Mouse (Mus musculus): ENCODE measurements around the gene Mast4. TPM values are rescaled to one million over a fixed set of nuclear protein-coding genes. Genes with fewer than 3 reads are reported as not detected.

Mast4 gene
- polyA plus RNA-seq, 1 experiment from 2014 or later: 15.2 TPM

GRCm38 (mm10) chr13:102806652-102807051, 527.6 kb downstream of the Mast4 start:
- Histone ChIP-seq H3K4me1 (peaks cover 9% of the 10 kb centered on the region), H3K27me3 (no peaks in the 10 kb centered on the region), H3K4me3 (no peak overlapping the region), H3K36me3 (ENCODE audit: poor library complexity, severe bottlenecking) (no peaks in the 10 kb centered on the region), H3K9me3 (replicated peaks) (no peaks in the 10 kb centered on the region), H3K9ac (no peak overlapping the region), H3K4me2 (no peak overlapping the region), H3K27ac (no peak overlapping the region)
- 89% methylated on average over 3 of the region's 3 CpGs for WGBS
- no peak for ATAC-seq

- Histone ChIP-seq H3K27me3 (no peaks in the 10 kb centered on the region), H3K9me3 (replicated peaks) (no peaks in the 10 kb centered on the region), H3K4me1 (no peaks in the 10 kb centered on the region), H3K4me3 (no peak overlapping the region), H3K27ac (no peak overlapping the region), H3K9ac (no peak overlapping the region), H3K36me3 (ENCODE audit: poor library complexity, severe bottlenecking) (no peaks in the 10 kb centered on the region), H3K4me2 (no peak overlapping the region)
- ATAC-seq: no peak
- WGBS: 79% methylated on average over 6 of the region's 6 CpGs
Observed at GRCm38 (mm10) chr13:102805190-102805589, 529.1 kb downstream of the Mast4 start.

- H3K4me1 ChIP-seq: no peaks in the 10 kb centered on the region
- no peak overlapping the region for H3K4me2 ChIP-seq
- H3K9me3 ChIP-seq (replicated peaks): no peaks in the 10 kb centered on the region
- no peaks in the 10 kb centered on the region for H3K27me3 ChIP-seq
- no peak overlapping the region for H3K27ac ChIP-seq
- H3K9ac ChIP-seq: no peak overlapping the region
- no peak overlapping the region for H3K4me3 ChIP-seq
- 86% methylated on average over 9 of the region's 9 CpGs for WGBS
- ATAC-seq: no peak
- H3K36me3 ChIP-seq (ENCODE audit: poor library complexity, severe bottlenecking): no peaks in the 10 kb centered on the region
Observed at GRCm38 (mm10) chr13:102803206-102803605, 531.1 kb downstream of the Mast4 start.

GRCm38 (mm10) chr13:102792157-102792556, 542.1 kb downstream of the Mast4 start:
- Histone ChIP-seq H3K4me1 (no peaks in the 10 kb centered on the region), H3K4me3 (no peak overlapping the region), H3K9me3 (replicated peaks) (no peaks in the 10 kb centered on the region), H3K4me2 (no peak overlapping the region), H3K27ac (no peak overlapping the region), H3K27me3 (no peaks in the 10 kb centered on the region), H3K9ac (no peak overlapping the region), H3K36me3 (ENCODE audit: poor library complexity, severe bottlenecking) (peaks cover 5% of the 10 kb centered on the region; the same call in 1 of the 2 replicates)
- 94% methylated on average over 3 of the region's 3 CpGs for WGBS
- no peak for ATAC-seq

GRCm38 (mm10) chr13:102790601-102791155, 543.6 kb downstream of the Mast4 start:
- no peak overlapping the region for H3K27ac ChIP-seq
- H3K4me3 ChIP-seq: no peak overlapping the region
- WGBS: 64% methylated on average over 6 of the region's 6 CpGs
- no peaks in the 10 kb centered on the region for H3K9me3 ChIP-seq (replicated peaks)
- no peaks in the 10 kb centered on the region for H3K27me3 ChIP-seq
- H3K4me2 ChIP-seq: no peak overlapping the region
- H3K9ac ChIP-seq: no peak overlapping the region
- no peak for ATAC-seq
- H3K36me3 ChIP-seq (ENCODE audit: poor library complexity, severe bottlenecking): peaks cover 7% of the 10 kb centered on the region; the same call in 1 of the 2 replicates
- no peaks in the 10 kb centered on the region for H3K4me1 ChIP-seq

GRCm38 (mm10) chr13:102786666-102787230, 547.5 kb downstream of the Mast4 start:
- Histone ChIP-seq H3K4me2 (no peak overlapping the region), H3K9ac (no peak overlapping the region), H3K36me3 (ENCODE audit: poor library complexity, severe bottlenecking) (peaks cover 7% of the 10 kb centered on the region; the same call in 1 of the 2 replicates), H3K9me3 (replicated peaks) (no peaks in the 10 kb centered on the region), H3K4me3 (no peak overlapping the region), H3K27me3 (no peaks in the 10 kb centered on the region), H3K4me1 (no peaks in the 10 kb centered on the region), H3K27ac (no peak overlapping the region)
- ATAC-seq: no peak
- whole genome bisulfite sequencing: 94% methylated on average over 10 of the region's 10 CpGs

GRCm38 (mm10) chr13:102783531-102784310, 550.6 kb downstream of the Mast4 start:
- ATAC-seq: peak; percentile 43; the same call in 1 of the 2 replicates
- Histone ChIP-seq H3K4me1 (no peaks in the 10 kb centered on the region), H3K4me2 (no peak overlapping the region), H3K36me3 (ENCODE audit: poor library complexity, severe bottlenecking) (peaks cover 7% of the 10 kb centered on the region; the same call in 1 of the 2 replicates), H3K27me3 (no peaks in the 10 kb centered on the region), H3K4me3 (no peak overlapping the region), H3K9ac (no peak overlapping the region), H3K27ac (no peak overlapping the region), H3K9me3 (replicated peaks) (no peaks in the 10 kb centered on the region)
- 49% methylated on average over 7 of the region's 7 CpGs for WGBS

- H3K27ac ChIP-seq: no peak overlapping the region
- 80% methylated on average over 3 of the region's 3 CpGs for WGBS
- peak; percentile 38; the same call in 1 of the 2 replicates for ATAC-seq
Observed at GRCm38 (mm10) chr13:102779275-102779674, 555.0 kb downstream of the Mast4 start.

GRCm38 (mm10) chr13:102778859-102779258, 555.4 kb downstream of the Mast4 start:
- Histone ChIP-seq H3K4me1 (0 out of 2 replicates have a peak, but pooled peaks cover 4% of the 10 kb centered on the region), H3K9ac (no peak overlapping the region), H3K27me3 (no peaks in the 10 kb centered on the region), H3K36me3 (ENCODE audit: poor library complexity, severe bottlenecking) (no peaks in the 10 kb centered on the region), H3K27ac (no peak overlapping the region), H3K4me2 (no peak overlapping the region), H3K9me3 (replicated peaks) (no peaks in the 10 kb centered on the region), H3K4me3 (no peak overlapping the region)
- 95% methylated on average over 3 of the region's 3 CpGs for WGBS
- no peak for ATAC-seq

More at GRCm38 (mm10) chr13:102779275-102779674, 555.0 kb downstream of the Mast4 start:
- Histone ChIP-seq H3K4me2 (no peak overlapping the region), H3K27me3 (no peaks in the 10 kb centered on the region), H3K9ac (no peak overlapping the region), H3K4me3 (no peak overlapping the region), H3K9me3 (replicated peaks) (no peaks in the 10 kb centered on the region), H3K4me1 (0 out of 2 replicates have a peak, but pooled peaks cover 4% of the 10 kb centered on the region), H3K36me3 (ENCODE audit: poor library complexity, severe bottlenecking) (no peaks in the 10 kb centered on the region)

GRCm38 (mm10) chr13:102775506-102775905, 558.8 kb downstream of the Mast4 start:
- Histone ChIP-seq H3K27me3 (no peaks in the 10 kb centered on the region), H3K9me3 (replicated peaks) (no peaks in the 10 kb centered on the region), H3K27ac (no peak overlapping the region), H3K36me3 (ENCODE audit: poor library complexity, severe bottlenecking) (no peaks in the 10 kb centered on the region; the same call in 1 of the 2 replicates), H3K4me3 (no peak overlapping the region), H3K4me1 (0 out of 2 replicates have a peak, but pooled peaks cover 4% of the 10 kb centered on the region), H3K9ac (no peak overlapping the region), H3K4me2 (no peak overlapping the region)
- WGBS: 81% methylated on average over 6 of the region's 6 CpGs
- ATAC-seq: no peak

GRCm38 (mm10) chr13:102774786-102775201, 559.5 kb downstream of the Mast4 start:
- Histone ChIP-seq H3K4me3 (no peak overlapping the region), H3K4me1 (0 out of 2 replicates have a peak, but pooled peaks cover 4% of the 10 kb centered on the region), H3K4me2 (no peak overlapping the region), H3K9me3 (replicated peaks) (no peaks in the 10 kb centered on the region), H3K9ac (no peak overlapping the region), H3K27me3 (no peaks in the 10 kb centered on the region), H3K27ac (peak overlapping the region; percentile 25; the same call in 1 of the 2 replicates), H3K36me3 (ENCODE audit: poor library complexity, severe bottlenecking) (no peaks in the 10 kb centered on the region; the same call in 1 of the 2 replicates)
- ATAC-seq: peak; percentile 70; the same call in 1 of the 2 replicates
- WGBS: 65% methylated on average over 7 of the region's 7 CpGs

GRCm38 (mm10) chr13:102773169-102773568, 561.1 kb downstream of the Mast4 start:
- no peak overlapping the region for H3K9ac ChIP-seq
- peaks cover 12% of the 10 kb centered on the region; the same call in 1 of the 2 replicates for H3K4me1 ChIP-seq
- H3K4me2 ChIP-seq: no peak overlapping the region
- WGBS: 93% methylated on average over 9 of the region's 9 CpGs
- no peaks in the 10 kb centered on the region for H3K27me3 ChIP-seq
- no peak overlapping the region for H3K4me3 ChIP-seq
- H3K36me3 ChIP-seq (ENCODE audit: poor library complexity, severe bottlenecking): no peaks in the 10 kb centered on the region; the same call in 1 of the 2 replicates
- H3K27ac ChIP-seq: no peak overlapping the region
- H3K9me3 ChIP-seq (replicated peaks): no peaks in the 10 kb centered on the region
- ATAC-seq: no peak
